Mouse (Mus musculus): ENCODE measurements around the gene Cyp20a1.

- peak; percentile 65; the same call in 1 of the 2 replicates for TF ChIP-seq POLR2A (IDR thresholded peaks at IDR 0.05; ENCODE audit: extremely low read depth, insufficient read depth, low read length)
- no peak for TF ChIP-seq CTCF (IDR thresholded peaks at IDR 0.05; ENCODE audit: extremely low read depth, insufficient read depth, low read length)
These were observed at the start of gene Cyp20a1 for GRCm38 (mm10) chr1:60342808-60343629.
